Mouse (Mus musculus) heart, postnatal 0 days (tissue): Measurements from ENCODE around the gene Mrpl51.

Source experiments
- CTCF ChIP-seq: IDR thresholded peaks from 2 replicates; pipeline ENCODE4 v1.5.1; 2016; ENCODE audit warnings: antibody characterized with exemption, control low read depth, low read depth
- EP300 ChIP-seq: IDR thresholded peaks from 2 replicates; pipeline ENCODE4 v1.6.1; 2016; ENCODE audit warnings: antibody characterized with exemption, low read depth

GRCm38 (mm10) chr6:125192016-125192714 lies 564 bp downstream of the Mrpl51 start:
- TF ChIP-seq CTCF, result no peak
- TF ChIP-seq EP300, result no peak
